Mouse (Mus musculus) cerebellum, postnatal 10 days (tissue): ENCODE measurements at regions not wholly inside any gene's neighbourhood (a gene's known extent, or its start where the extent isn't known, plus 50 kb on each side); places are given as distances from the start of the nearest gene placed in this dataset.
A peak's percentile ranks its signal among the peaks of the same experiment; 100 is the strongest.

ENCODE experiments used
- DNase-seq, 2 experiments: peaks; one replicate each; pipeline ENCODE4 v3.0.0; 2021; ENCODE audit warnings: mixed read lengths in 2 of 2

DNA sequence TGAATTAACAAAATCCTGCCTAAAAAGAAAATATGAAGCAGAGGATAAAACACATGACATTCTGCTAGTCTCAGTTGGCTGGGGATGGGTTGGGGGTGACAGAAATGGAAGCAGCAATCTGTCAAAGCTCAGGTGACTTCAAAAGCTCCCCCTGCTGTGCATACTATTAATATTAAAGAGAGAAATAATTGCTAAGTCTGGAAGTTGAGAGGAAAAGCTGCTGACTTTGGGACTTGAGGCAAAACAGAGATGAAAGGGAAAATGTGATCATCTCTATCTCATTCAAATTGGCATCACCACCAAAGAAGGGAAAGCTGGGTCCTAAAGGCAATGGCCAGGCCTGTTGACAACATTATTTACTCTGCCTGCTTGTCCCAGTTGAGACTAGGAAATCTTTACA is 90.8 kb downstream of the Rpe65 start:
- DNase-seq = no peak

DNA sequence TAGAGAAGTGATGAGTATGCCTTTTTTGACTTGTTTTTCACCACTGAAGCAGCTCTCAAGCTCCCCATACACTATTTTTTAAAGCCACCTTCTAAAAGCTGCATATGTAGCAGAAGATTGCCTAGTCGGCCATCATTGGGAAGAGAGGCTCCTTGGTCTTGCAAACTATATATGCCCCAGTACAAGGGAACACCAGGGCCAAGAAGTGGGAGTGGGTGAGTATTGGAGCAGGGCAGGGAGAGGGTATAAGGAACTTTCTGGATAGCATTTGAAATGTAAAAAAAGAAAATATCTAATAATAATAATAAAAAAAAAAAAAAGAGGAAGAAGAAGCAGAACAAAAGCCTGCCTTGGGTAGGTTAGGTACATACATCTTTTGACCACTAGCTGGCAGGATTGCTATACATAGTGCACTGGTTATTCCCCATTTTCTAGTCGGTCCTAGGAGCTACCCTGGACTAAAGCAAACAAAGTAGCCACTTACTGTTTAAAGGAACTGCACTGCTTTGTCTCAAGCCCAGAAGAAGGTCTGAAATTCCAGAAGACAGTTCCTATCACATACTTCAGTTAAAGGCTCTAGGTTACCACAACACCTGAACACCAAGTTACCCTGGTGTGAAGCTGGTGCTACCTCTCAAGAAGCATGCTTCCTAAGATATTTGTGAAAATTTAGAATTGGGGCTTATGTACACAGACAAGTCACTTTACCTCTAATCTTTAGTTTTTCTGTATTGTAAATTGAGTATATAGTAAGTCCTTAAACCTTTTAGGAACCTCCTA is 114.9 kb upstream of the Wls start:
- peak; percentile 8 to 21 for DNase-seq

DNA sequence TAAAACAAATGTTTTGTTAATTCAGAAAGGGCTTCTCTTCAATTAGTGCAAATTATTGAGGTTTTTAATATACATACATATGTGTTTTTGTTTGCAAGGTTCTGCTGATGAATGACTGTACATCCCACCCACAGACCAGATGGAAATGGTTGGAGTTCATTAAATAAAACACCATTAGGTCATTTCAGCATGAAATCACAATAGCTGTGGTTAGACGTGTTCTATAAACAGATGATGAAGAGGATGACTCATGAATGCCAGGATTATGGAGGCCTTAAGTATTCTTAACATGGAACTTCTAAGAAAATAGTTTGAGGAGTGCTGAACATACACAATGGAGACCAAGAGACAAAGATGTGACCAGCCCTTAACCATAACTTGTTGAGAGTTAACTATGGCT is 107.3 kb upstream of the Wls start:
- DNase-seq = no peak

DNA sequence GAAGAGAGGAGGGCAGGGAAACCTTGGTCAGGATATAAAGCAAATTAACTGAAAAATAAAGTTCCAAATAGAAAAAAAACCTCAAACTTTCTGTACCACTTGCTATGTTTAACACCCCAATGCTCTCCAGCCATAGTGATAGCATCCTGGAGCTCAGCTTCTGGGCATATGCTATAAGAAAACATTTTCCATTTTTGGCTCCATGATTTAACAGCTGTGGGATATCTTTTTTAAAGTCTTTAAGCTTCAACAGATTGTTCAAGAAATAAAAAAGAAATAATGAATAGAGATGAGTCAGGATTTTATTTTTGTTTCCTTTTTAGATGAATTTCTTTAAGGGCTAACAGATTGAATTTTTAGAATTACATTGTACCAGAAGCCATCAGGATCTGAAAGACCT is 106.3 kb upstream of the Wls start:
- no peak for DNase-seq

DNA sequence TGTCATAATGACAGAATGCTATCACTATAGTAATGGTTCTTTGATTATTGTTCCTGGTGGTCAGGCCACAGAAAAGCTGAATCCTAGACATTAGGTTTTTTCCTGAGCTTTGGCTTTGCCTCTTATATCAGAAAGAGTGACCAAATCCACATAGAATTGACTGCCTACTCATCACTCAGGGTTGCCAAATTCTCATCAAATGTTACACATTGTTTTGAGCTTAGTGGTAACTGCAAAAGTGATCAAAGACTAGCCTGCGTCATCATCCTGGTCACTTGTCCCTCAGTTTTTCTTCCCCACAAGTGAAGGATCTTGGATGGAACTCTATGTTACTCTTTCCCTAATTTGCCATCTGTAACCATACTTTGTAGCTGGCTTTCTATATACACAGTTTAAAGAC is 104.9 kb upstream of the Wls start:
- no peak for DNase-seq

DNA sequence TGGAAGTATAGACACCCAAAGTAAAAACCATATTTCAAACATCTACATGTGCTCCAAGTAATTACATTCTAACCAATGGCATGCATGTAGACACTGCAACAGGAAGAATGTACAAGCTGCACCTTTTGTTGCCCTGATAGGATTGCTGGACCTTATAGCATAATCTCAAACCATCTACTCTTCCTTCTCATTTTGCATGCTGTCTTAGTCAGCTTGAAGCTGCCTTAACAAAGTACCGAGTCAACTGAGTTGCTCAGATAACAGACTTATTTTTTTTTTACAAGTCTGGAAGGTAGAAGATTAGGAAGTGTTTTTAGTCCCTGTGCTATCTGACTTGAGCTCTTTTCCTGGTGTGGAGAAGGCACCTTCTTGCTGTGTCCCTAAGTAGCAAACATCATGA is 103.4 kb upstream of the Wls start:
- DNase-seq = no peak

DNA sequence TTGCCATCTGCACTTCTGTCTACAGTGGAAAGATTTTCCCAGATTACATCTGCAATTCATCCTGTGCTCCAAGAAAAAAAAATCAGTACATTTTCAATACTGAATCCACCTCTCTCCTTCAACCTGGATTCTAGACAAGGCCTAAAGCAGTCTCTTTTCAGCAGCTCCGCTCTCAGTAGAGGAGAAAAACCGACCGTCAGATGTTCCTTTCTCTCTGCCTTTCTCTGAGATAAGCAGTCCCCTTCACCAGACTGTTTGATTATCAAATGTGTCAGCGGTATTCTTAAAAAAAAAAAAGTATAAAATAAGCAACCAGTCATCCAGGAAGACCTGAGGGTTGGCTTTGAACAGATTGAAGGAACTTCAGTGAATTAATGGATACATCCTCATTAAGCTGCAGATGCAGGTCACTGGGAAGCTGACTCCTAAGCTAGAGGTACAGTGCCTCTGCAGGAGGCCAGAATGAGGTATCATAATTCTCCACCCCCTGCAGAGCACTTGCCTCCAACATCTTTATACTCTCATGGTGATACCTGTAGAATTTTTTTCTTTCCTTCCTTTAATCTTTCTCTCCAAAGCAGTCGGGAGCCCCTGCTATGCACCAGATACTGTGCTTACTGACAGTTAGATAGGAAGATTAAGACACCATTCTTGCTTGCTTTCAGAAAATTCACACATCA is 98.7 kb upstream of the Wls start:
- no peak for DNase-seq

DNA sequence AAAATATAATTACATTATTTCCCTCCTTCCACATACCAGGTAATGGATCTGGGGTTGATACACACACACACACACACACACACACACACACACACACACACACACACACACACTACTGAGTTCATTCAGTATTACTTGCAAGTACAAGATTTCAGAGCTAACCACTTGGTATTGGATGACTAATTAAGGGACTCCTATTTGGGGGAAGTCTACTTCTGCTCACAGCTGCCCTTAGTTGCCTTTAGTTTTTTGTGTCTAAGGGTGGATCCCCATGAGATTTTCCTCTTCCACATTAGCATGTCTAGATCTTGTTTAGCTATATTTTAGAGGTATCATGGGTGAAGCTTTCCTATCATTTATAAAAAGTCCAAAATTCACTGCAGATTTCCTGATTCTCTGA is 97.7 kb upstream of the Wls start:
- DNase-seq = no peak

DNA sequence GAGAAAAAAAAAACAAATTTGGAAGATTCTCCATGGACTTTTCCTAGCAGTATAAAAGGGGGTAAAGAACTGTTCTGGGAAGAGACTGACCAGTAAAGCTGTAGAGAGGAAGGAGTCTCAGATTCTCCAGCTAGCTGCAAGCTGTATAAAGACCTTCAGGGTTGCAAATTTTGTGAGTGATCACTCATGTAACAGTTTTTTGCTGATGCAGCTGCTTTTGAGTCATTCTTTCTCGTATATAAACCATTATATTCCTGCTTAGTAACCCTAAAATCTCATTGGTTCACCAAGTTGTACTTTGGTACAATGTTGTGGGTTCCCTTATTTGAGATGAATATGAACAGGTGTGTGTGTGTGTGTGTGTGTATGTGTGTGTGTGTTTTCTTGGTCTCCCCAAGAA is 79.7 kb upstream of the Wls start:
- no peak for DNase-seq

DNA sequence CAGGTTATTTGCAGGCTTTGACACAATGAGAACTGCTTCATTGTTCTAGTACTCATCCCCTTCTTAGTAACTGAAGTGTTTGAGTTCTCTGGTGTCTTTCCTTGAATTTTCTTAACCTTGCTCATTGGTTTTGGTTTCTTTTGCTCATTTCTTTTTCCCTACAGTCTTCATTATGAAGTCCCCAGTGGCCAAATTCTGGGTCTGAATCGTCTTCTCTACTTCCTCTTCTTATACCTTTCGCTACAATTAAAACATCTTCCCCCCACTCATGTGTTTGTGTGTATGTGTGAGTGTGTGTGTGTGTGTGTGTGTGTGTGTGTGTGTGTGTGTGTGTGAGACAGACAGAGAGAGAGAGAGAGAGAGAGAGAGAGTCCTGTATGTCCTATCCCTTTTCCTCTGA is 79.2 kb upstream of the Wls start:
- no peak for DNase-seq

DNA sequence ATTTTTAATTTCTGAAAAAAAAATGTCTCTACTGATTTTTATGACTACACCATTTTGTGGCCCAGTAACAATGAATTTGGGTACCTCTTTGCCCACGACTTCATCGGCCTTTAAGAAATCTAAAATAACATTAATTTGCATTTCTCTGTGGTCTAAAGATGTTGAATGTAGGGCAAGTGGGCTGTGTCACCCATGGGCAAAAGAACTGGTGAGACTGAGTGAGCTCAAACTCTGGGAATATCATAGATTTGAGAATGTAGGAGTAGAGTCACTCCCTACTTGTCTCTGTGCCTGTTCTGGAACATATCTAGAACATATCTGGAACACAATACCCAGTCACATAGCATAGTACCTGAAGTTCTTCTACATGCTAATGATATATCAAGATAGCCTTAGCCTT is 78.5 kb upstream of the Wls start:
- no peak for DNase-seq

DNA sequence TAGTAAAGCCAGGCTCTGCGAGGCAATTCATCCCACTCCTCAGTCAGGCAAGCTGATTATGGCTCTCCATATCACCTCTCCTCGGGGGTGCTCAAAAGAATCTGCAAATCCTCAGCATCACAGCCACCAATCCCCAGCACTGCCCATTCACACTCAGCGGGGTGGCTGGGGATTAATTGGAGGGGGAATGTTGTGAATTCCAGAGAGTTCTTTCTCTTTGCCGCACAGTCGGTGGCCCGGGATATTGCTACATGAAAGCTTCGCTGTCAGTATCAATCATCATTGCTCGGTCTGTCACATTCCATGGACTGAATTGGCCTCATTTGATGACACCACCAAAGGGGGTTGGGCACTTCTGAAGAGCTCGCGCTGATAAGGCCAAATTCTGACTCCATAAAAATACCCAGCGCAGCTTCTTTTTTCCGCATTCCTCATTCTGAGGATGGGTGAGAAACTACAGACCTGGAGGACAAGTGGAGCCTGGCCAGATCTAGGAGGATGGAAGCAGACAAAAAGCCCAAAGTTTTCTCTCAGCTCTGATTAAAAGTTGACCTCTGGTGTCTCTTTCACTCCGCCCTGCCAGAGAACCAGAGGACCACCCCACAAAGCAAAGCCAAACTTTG is 57.1 kb upstream of the Wls start:
- peak; percentile 42 to 61 for DNase-seq

DNA sequence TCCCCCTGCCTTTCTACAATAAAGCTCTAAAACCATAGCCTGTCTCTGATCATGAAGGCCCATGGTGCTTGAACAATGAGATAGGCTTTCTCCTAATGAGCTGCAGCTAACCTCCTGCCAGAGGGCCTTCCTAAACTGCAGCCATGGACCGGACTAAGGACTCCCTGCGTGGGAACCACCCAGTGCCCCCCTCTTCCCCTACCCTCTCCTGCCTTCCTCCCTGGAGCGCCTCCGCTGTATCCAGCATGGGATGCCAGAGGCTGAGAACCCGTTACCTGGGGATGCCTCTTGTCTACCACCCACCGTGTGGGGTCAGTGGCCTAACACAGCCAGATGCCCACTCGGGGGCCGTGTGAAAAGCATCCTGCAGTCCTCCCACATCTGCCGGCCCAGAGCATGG is 51.7 kb upstream of the Wls start:
- no peak for DNase-seq
